Mouse (Mus musculus): ENCODE results near the gene F830045P16Rik.

The F830045P16Rik gene

DNA sequence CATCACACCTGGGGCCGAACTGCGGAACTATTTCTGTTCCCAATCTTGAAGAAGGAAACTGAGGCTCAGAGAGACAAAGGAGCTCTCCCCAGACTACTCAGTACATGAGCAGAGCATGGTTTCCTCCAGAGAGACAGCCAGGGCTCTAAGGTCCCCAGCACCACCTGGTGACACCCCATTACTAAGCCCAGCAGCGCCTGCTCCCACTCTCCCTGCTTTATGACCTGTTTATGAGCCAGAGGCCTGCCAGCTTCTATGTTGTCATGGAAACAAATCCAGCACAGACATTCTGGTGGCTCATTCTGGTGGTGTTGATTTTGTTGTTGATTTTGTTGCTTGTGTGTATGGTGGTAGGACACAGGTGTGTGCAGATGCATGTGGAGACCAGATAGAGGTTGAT is 3.6 kb upstream of the F830045P16Rik start:
- H3K4me1 ChIP-seq (replicated peaks; ENCODE audit: low read depth, low read length), result no peaks in the 10 kb centered on the region
- H3K4me3 ChIP-seq (replicated peaks; ENCODE audit: low read length), result no peak overlapping the region
- no peak for TF ChIP-seq POU5F1 (IDR thresholded peaks at IDR 0.05; ENCODE audit: borderline replicate concordance, low read length)
- no peak for TF ChIP-seq NANOG (IDR thresholded peaks at IDR 0.05; ENCODE audit: borderline replicate concordance, low read length)
- no peak for TF ChIP-seq CTCF (conservative IDR thresholded peaks at IDR 0.05; ENCODE audit: low read length)
- peaks cover 23% of the 10 kb centered on the region for H3K9me3 ChIP-seq (ENCODE audit: low read length)
- H3K27me3 ChIP-seq (ENCODE audit: insufficient read depth, low read length), result no peaks in the 10 kb centered on the region
- no peaks in the 10 kb centered on the region for H3K36me3 ChIP-seq (ENCODE audit: insufficient read depth, low read length)

DNA sequence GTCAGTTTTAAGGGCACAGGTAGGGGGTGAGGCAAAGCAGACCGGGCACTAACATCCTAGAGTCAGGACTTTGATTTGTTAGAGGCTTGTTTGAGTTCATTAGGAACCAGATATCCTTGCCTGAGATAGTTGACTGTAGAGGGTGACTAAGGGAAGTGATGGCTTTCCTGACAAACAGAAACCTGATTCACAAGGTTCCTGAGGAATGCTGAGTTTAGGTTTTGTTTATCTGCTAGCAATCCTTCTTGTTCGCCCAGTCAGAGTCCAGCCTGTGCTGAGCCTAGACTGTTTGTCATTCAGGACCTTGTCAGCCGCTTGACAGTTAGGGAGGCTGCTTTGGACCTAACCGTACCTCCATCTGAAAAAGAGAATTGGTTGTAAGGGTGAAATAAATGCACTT is 2.8 kb upstream of the F830045P16Rik start:
- Histone ChIP-seq H3K9me3 (ENCODE audit: low read length) (peaks cover 23% of the 10 kb centered on the region), H3K4me3 (replicated peaks; ENCODE audit: low read length) (no peak overlapping the region), H3K27me3 (ENCODE audit: insufficient read depth, low read length) (no peaks in the 10 kb centered on the region), H3K4me1 (replicated peaks; ENCODE audit: low read depth, low read length) (no peaks in the 10 kb centered on the region), H3K36me3 (ENCODE audit: insufficient read depth, low read length) (no peaks in the 10 kb centered on the region)
- no peak for TF ChIP-seq POU5F1 (IDR thresholded peaks at IDR 0.05; ENCODE audit: borderline replicate concordance, low read length)
- no peak for TF ChIP-seq NANOG (IDR thresholded peaks at IDR 0.05; ENCODE audit: borderline replicate concordance, low read length)
- TF ChIP-seq CTCF (conservative IDR thresholded peaks at IDR 0.05; ENCODE audit: low read length), result no peak

DNA sequence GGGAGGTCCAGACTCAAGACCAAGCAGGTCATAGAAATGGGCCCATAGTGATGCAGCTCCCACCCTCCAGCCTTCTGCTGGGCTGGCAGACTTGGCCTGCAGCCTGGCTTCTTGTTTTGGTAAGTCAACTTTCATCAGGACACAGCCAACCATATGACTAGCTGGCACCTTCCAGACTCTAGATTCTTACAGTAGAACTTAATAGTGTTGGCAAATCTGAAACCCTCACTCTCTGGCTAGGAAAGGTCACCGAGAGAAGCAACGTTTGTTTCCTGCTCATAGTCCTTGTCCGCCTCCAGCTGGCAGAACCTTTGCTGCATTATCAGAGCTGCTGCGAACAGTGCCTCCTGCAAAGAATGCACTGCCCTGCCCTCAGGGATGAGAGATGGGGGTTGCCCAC is 1.5 kb upstream of the F830045P16Rik start:
- Histone ChIP-seq H3K36me3 (ENCODE audit: insufficient read depth, low read length) (no peaks in the 10 kb centered on the region), H3K4me1 (replicated peaks; ENCODE audit: low read depth, low read length) (no peaks in the 10 kb centered on the region), H3K9me3 (ENCODE audit: low read length) (peaks cover 23% of the 10 kb centered on the region), H3K4me3 (replicated peaks; ENCODE audit: low read length) (no peak overlapping the region), H3K27me3 (ENCODE audit: insufficient read depth, low read length) (no peaks in the 10 kb centered on the region)
- no peak for TF ChIP-seq NANOG (IDR thresholded peaks at IDR 0.05; ENCODE audit: borderline replicate concordance, low read length)
- no peak for TF ChIP-seq POU5F1 (IDR thresholded peaks at IDR 0.05; ENCODE audit: borderline replicate concordance, low read length)
- no peak for TF ChIP-seq CTCF (conservative IDR thresholded peaks at IDR 0.05; ENCODE audit: low read length)

DNA sequence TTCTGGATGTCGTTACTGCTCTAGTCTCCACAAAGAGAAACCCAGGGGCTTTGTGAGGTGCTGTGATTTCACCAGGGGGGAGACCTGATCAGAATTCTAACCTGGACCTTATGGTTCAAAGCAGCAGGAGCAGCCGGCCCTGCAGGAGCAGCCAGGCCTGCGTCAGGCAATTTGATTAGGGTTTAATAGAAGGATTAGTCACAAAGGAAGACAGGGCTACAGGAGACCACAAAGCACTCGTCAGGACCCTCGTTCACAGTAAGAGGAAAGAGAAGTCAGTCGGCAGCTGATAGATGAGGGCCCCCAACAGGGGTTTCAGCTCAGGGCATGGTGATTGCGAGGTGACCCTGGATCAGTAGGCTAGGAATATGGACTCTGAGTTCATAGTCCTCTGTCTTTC is 958 bp upstream of the F830045P16Rik start:
- Histone ChIP-seq H3K36me3 (ENCODE audit: insufficient read depth, low read length) (no peaks in the 10 kb centered on the region), H3K4me3 (replicated peaks; ENCODE audit: low read length) (no peak overlapping the region), H3K9me3 (ENCODE audit: low read length) (peaks cover 23% of the 10 kb centered on the region), H3K4me1 (replicated peaks; ENCODE audit: low read depth, low read length) (no peaks in the 10 kb centered on the region), H3K27me3 (ENCODE audit: insufficient read depth, low read length) (no peaks in the 10 kb centered on the region)
- TF ChIP-seq CTCF (conservative IDR thresholded peaks at IDR 0.05; ENCODE audit: low read length) (no peak), NANOG (IDR thresholded peaks at IDR 0.05; ENCODE audit: borderline replicate concordance, low read length) (no peak), POU5F1 (IDR thresholded peaks at IDR 0.05; ENCODE audit: borderline replicate concordance, low read length) (no peak)

DNA sequence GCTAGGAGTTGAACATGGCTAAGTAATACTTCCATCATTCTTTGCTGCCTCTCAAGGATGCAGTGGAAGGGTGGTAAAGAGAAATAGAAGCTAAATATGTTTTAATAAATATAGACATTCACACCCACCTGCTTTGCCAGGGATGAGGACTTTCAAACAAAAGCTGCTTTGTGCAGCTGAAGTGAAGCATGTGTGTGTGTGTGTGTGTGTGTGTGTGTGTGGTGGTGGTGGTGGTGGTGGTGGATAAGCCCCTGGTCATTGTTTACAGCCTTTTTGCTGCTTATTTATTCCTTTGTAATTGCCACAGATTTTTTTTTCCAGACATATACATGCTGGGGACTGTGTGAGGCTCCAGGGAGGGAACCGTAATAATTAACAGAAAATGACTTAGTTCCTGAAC is 524 bp upstream of the F830045P16Rik start:
- Histone ChIP-seq H3K36me3 (ENCODE audit: insufficient read depth, low read length) (no peaks in the 10 kb centered on the region), H3K9me3 (ENCODE audit: low read length) (peaks cover 23% of the 10 kb centered on the region), H3K27me3 (ENCODE audit: insufficient read depth, low read length) (no peaks in the 10 kb centered on the region), H3K4me1 (replicated peaks; ENCODE audit: low read depth, low read length) (no peaks in the 10 kb centered on the region), H3K4me3 (replicated peaks; ENCODE audit: low read length) (no peak overlapping the region)
- TF ChIP-seq CTCF (conservative IDR thresholded peaks at IDR 0.05; ENCODE audit: low read length), result no peak
- TF ChIP-seq POU5F1 (IDR thresholded peaks at IDR 0.05; ENCODE audit: borderline replicate concordance, low read length), result no peak
- TF ChIP-seq NANOG (IDR thresholded peaks at IDR 0.05; ENCODE audit: borderline replicate concordance, low read length), result no peak

DNA sequence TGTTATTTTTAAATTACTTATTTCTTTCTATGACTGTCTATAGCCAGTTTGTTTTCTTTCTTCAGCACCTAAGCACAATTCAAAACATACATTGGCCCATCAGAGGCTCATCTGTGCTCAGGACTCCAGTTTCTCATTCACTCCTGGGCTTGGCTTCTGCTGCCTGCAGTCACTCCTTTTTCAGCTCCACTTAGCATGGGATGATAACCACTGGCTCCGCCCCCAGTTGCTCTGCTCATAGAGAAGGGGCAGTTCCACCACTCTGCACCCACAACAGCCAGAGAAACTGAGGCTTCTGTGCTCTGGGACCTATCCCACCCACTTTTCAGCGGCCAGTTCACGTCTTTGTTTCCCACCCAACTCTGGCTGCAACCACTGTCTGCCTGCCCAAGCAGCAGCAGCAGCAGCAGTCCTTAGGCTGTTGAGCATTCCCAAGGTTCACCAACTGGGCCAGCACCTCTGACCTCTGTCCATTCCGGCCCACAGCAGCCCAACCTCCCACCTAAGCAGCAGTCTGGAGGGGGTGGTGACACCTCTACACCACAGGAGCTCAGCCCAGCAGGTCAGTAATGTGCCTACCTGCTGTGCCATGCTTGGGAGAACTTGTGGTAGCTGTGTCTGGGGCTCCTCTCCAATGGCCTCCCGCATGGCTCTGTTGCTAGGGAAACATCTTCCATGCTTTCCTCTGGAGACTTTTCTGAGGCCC is 1.4 kb downstream of the F830045P16Rik start:
- Histone ChIP-seq H3K27me3 (ENCODE audit: insufficient read depth, low read length) (no peaks in the 10 kb centered on the region), H3K36me3 (ENCODE audit: insufficient read depth, low read length) (no peaks in the 10 kb centered on the region), H3K4me3 (replicated peaks; ENCODE audit: low read length) (no peak overlapping the region), H3K9me3 (ENCODE audit: low read length) (peaks cover 23% of the 10 kb centered on the region), H3K4me1 (replicated peaks; ENCODE audit: low read depth, low read length) (no peaks in the 10 kb centered on the region)
- TF ChIP-seq POU5F1 (IDR thresholded peaks at IDR 0.05; ENCODE audit: borderline replicate concordance, low read length), result no peak
- no peak for TF ChIP-seq NANOG (IDR thresholded peaks at IDR 0.05; ENCODE audit: borderline replicate concordance, low read length)
- no peak for TF ChIP-seq CTCF (conservative IDR thresholded peaks at IDR 0.05; ENCODE audit: low read length)

DNA sequence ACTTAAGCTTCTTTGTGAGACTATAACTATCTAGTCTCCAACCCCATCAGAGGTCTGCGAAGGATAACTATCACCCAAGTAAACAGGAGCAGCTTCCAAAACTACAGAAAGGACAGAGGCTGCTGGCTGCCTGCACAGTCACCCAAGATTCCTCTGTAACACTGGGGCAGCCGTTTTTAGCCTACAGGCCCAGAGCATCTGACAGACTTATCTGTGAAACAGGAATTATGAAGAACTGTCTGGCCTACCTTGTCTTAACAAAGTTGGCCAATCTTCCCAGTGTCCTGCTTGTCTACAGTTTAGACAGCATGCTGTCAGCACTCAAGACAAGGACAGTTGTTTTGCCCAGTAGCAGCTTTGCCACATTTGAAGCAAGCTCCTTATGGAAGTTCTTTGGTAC is 4.5 kb downstream of the F830045P16Rik start:
- H3K4me1 ChIP-seq (replicated peaks; ENCODE audit: low read depth, low read length), result no peaks in the 10 kb centered on the region
- TF ChIP-seq POU5F1 (IDR thresholded peaks at IDR 0.05; ENCODE audit: borderline replicate concordance, low read length) (no peak), CTCF (conservative IDR thresholded peaks at IDR 0.05; ENCODE audit: low read length) (no peak), NANOG (IDR thresholded peaks at IDR 0.05; ENCODE audit: borderline replicate concordance, low read length) (no peak)
- no peaks in the 10 kb centered on the region for H3K27me3 ChIP-seq (ENCODE audit: insufficient read depth, low read length)
- no peaks in the 10 kb centered on the region for H3K36me3 ChIP-seq (ENCODE audit: insufficient read depth, low read length)
- no peak overlapping the region for H3K4me3 ChIP-seq (replicated peaks; ENCODE audit: low read length)
- H3K9me3 ChIP-seq (ENCODE audit: low read length), result peaks cover 16% of the 10 kb centered on the region

DNA sequence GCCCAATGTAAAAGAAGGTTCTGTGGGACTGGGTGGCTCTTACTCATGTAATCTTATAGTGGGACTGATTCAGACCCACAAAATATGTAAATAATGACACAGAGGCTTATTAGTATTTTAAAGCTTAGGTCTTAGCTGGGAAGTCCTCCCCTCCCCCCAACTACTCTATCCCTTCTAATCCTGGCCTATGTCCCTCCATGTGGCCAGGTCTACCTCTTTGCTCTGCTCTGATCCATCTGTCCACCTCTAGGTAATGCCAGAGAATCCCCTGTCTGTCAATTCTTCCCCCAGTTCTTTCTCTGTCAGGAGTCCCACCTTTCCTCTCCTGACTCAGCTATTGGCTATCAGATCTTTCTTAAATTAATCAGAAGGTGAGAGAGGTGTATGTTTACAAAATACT is 5.3 kb downstream of the F830045P16Rik start:
- Histone ChIP-seq H3K27me3 (ENCODE audit: insufficient read depth, low read length) (no peaks in the 10 kb centered on the region), H3K4me3 (replicated peaks; ENCODE audit: low read length) (no peak overlapping the region), H3K36me3 (ENCODE audit: insufficient read depth, low read length) (no peaks in the 10 kb centered on the region; the same call in 1 of the 2 replicates), H3K4me1 (replicated peaks; ENCODE audit: low read depth, low read length) (no peaks in the 10 kb centered on the region), H3K9me3 (ENCODE audit: low read length) (peaks cover 24% of the 10 kb centered on the region)
- TF ChIP-seq CTCF (conservative IDR thresholded peaks at IDR 0.05; ENCODE audit: low read length) (no peak), POU5F1 (IDR thresholded peaks at IDR 0.05; ENCODE audit: borderline replicate concordance, low read length) (no peak), NANOG (IDR thresholded peaks at IDR 0.05; ENCODE audit: borderline replicate concordance, low read length) (no peak)
